Mouse (Mus musculus) C2C12 (cell line): Measurements from ENCODE around the gene Mst1. TPM values are rescaled to one million over a fixed set of nuclear protein-coding genes. Genes with fewer than 3 reads are reported as not detected.

ENCODE experiments used
- H3K27me3 ChIP-seq: one replicate; pipeline ENCODE4 v1.6.1; 2011; ENCODE audit not compliant: control insufficient read depth, insufficient read depth, insufficient read length
- H3K36me3 ChIP-seq: one replicate; pipeline ENCODE4 v1.6.1; 2011; ENCODE audit not compliant: control insufficient read depth, insufficient read depth
- H3K4me3 ChIP-seq: one replicate; pipeline ENCODE4 v1.5.1; 2011; ENCODE audit warnings: mild to moderate bottlenecking, control low read depth; ENCODE audit not compliant: poor library complexity, insufficient read depth, severe bottlenecking
- H3K79me2 ChIP-seq: one replicate; pipeline ENCODE4 v1.6.1; 2011; ENCODE audit not compliant: control insufficient read depth, insufficient read depth
- H3K79me3 ChIP-seq: one replicate; pipeline ENCODE4 v1.6.1; 2011; ENCODE audit warnings: low read depth, control low read depth
- H3ac ChIP-seq: one replicate; pipeline ENCODE3; 2011; ENCODE audit warnings: low read depth; ENCODE audit not compliant: control insufficient read depth, insufficient read length
- CEBPB ChIP-seq: IDR thresholded peaks from one replicate; pipeline ENCODE4 v1.6.1; 2011; ENCODE audit warnings: low read depth, mild to moderate bottlenecking, control low read depth, moderate library complexity
- CTCF ChIP-seq: IDR thresholded peaks from one replicate; pipeline ENCODE4 v1.5.1; 2011; ENCODE audit not compliant: control insufficient read depth, insufficient read depth, insufficient read length
- FOSL1 ChIP-seq: IDR thresholded peaks from one replicate; pipeline ENCODE4 v1.8.0; 2011; ENCODE audit warnings: mild to moderate bottlenecking, low read length; ENCODE audit not compliant: poor library complexity, insufficient read depth, severe bottlenecking
- MAX ChIP-seq: IDR thresholded peaks from one replicate; pipeline ENCODE4 v1.6.1; 2011; ENCODE audit warnings: mild to moderate bottlenecking, control low read depth
- MYOD1 ChIP-seq: IDR thresholded peaks from one replicate; pipeline ENCODE4 v1.6.1; 2011; ENCODE audit warnings: low read depth; ENCODE audit not compliant: control insufficient read depth, insufficient read length
- MYOG ChIP-seq: IDR thresholded peaks from one replicate; pipeline ENCODE4 v1.6.1; 2011; ENCODE audit not compliant: control insufficient read depth, insufficient read length; ENCODE audit errors: extremely low read depth
- USF1 ChIP-seq: IDR thresholded peaks from one replicate; pipeline ENCODE4 v1.6.1; 2011; ENCODE audit warnings: low read depth, mild to moderate bottlenecking, control low read depth, moderate library complexity
- polyA plus RNA-seq: library from polyadenylated mRNA; unstranded; fragments of >200 nt; fragmentation: generic; extraction: Trizol; gene quantifications from one replicate; pipeline ENCODE4 v1.2.1, GENCODE M21; 2012; ENCODE audit warnings: missing spikeins

Mst1 gene
- polyA plus RNA-seq, 1 experiment = 0.09 TPM

GRCm38 (mm10) chr9:108107867-108108266, 27.6 kb downstream of the Mst1 start:
- peaks cover 1% of the 10 kb centered on the region for H3K79me3 ChIP-seq
- no peaks in the 10 kb centered on the region for H3K27me3 ChIP-seq
- H3ac ChIP-seq = no peak overlapping the region
- H3K4me3 ChIP-seq = no peak overlapping the region
- TF ChIP-seq USF1 (no peak), CTCF (no peak), CEBPB (no peak), MYOD1 (no peak), MYOG (no peak), MAX (no peak), FOSL1 (no peak)
- peaks cover 21% of the 10 kb centered on the region for H3K79me2 ChIP-seq
- peaks cover 5% of the 10 kb centered on the region for H3K36me3 ChIP-seq

- no peaks in the 10 kb centered on the region for H3K36me3 ChIP-seq
- no peaks in the 10 kb centered on the region for H3K27me3 ChIP-seq
- H3K79me2 ChIP-seq = peaks cover under 1% of the 10 kb centered on the region
- H3K4me3 ChIP-seq = no peak overlapping the region
- H3ac ChIP-seq = no peak overlapping the region
- H3K79me3 ChIP-seq = no peaks in the 10 kb centered on the region
- no peak for TF ChIP-seq FOSL1
- no peak for TF ChIP-seq MYOD1
- TF ChIP-seq CTCF = no peak
- TF ChIP-seq MAX = no peak
- TF ChIP-seq CEBPB = no peak
- no peak for TF ChIP-seq MYOG
- TF ChIP-seq USF1 = no peak
Observed at GRCm38 (mm10) chr9:108110160-108110559, 29.9 kb downstream of the Mst1 start.

- Histone ChIP-seq H3K4me3 (no peak overlapping the region), H3ac (no peak overlapping the region), H3K27me3 (no peaks in the 10 kb centered on the region), H3K36me3 (no peaks in the 10 kb centered on the region), H3K79me2 (no peaks in the 10 kb centered on the region), H3K79me3 (no peaks in the 10 kb centered on the region)
- TF ChIP-seq CEBPB = no peak
- no peak for TF ChIP-seq MAX
- TF ChIP-seq USF1 = no peak
- TF ChIP-seq FOSL1 = no peak
- TF ChIP-seq MYOG = no peak
- TF ChIP-seq CTCF = no peak
- no peak for TF ChIP-seq MYOD1
Observed at GRCm38 (mm10) chr9:108111101-108111592, 30.9 kb downstream of the Mst1 start.

DNA sequence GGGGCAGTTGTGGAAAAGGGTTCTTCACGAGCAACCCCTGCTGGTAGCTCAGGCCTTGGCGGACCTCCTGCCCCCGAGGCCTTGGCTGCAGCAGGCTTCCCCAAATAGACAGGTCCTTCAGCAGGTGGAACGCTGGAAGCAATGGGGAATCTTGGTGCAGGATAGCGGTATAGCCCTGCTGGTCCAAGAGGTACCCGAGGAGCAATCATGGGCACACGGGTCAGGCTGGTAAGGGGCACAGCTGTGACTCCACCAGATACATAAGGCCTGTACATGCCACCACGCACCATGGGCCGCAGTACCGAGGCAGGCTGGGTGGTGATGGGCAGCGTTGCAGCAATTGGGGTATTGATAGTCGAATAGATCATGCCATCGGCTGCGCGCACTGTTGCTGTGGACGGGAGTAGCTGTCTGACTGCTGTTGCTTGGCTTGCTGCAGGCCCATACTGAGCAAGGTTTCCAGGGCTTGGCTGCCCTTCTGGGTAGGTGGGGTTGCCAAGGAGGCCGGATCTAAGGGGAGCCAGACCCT, 31.4 kb downstream of the Mst1 start:
- Histone ChIP-seq H3K79me3 (no peaks in the 10 kb centered on the region), H3K4me3 (no peak overlapping the region), H3K79me2 (no peaks in the 10 kb centered on the region), H3ac (no peak overlapping the region), H3K27me3 (no peaks in the 10 kb centered on the region), H3K36me3 (no peaks in the 10 kb centered on the region)
- TF ChIP-seq FOSL1 = no peak
- no peak for TF ChIP-seq CTCF
- TF ChIP-seq MAX = no peak
- no peak for TF ChIP-seq MYOG
- no peak for TF ChIP-seq MYOD1
- TF ChIP-seq USF1 = no peak
- no peak for TF ChIP-seq CEBPB

DNA sequence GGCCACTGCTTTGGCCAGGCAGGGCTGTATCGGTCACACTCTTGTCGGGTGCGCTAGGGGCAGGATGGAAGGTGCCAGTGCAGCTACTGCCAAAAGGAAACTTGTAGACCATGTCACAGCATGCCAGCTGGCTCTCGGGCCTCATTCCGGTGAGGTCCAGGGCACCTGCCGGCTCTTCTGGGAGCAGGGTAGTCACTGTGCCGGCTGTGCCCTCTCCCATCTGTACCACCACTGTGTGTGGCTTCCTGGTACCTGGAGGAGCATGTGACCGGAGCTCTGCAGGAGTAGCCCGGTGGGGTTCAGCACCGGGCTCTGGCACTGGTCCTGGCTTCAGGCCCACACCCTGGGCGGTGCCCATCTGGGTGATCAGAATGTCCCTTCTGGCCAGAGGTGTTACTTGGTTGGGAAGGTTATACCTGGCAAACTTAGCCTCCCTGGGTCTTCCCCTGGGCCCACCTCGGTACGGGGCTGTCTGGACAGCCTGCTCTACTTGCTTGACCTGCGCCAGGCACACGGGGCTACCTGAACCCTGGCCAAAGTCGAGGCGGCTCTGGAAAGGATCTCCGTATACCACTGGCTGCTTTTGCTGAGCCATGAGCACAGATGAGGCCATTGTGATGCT, 32.6 kb downstream of the Mst1 start:
- Histone ChIP-seq H3K36me3 (no peaks in the 10 kb centered on the region), H3ac (no peak overlapping the region), H3K79me3 (no peaks in the 10 kb centered on the region), H3K79me2 (no peaks in the 10 kb centered on the region), H3K4me3 (no peak overlapping the region), H3K27me3 (no peaks in the 10 kb centered on the region)
- no peak for TF ChIP-seq MYOG
- no peak for TF ChIP-seq FOSL1
- TF ChIP-seq MAX = no peak
- TF ChIP-seq CEBPB = no peak
- TF ChIP-seq CTCF = no peak
- TF ChIP-seq MYOD1 = no peak
- TF ChIP-seq USF1 = no peak
